Mouse (Mus musculus): ENCODE data around the gene Ano2.

The Ano2 gene

DNA sequence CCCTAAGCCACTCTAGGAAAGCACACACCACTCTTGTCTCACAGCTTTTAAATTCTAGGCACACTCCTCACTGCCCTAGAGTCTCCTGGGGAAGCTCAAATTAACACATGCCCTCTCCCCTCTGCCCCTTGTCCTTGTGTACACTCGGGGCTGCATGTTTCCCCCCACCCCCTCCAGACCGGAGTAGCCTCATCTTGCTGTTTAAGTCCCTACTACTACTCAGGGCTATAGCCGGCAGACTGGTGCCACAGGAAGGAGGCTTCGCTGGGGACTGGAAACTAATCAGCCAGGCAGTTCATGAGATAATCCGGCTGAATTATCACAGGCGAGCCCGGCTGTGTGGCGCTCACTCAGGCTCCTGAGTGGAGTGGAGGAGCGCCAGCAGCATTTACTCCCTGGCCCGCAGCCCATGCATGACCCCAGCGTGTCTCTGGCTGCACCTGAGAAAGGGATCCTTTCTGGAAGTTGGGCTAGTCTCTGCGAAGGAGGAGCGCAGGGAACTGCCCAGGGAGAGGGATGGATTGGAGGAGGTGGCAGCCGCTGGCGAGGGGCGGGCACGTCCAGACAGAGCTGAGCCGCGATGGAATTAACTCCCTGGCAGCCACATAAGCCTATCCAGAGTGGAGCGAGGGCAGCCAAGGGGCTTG, at the start of gene Ano2:
Ano2 (plus strand) TSS at position 363 of the 647 bp plus-strand sequence.
- peak; percentile 32 to 46 for DNase-seq

DNA sequence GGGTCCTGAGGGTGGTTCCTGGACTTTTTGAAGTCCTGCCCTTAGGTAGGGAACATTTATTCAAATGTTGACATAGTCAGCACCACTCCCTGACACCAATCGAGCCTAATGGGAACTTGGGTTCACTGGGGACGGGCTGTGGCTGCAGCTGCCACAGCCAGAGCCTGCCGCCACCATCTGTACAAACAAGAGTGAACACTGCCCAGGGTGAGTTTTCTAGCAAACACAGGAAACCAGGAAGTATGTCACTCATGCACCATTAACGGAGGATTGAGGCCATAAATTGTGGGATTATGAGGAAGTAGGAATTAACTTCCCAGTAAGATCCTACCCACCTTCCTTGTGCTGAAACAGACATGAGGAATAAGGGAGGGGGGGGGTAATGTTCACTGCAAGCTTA, 49.7 kb upstream of the Ano2 start:
- DNase-seq, result no peak

DNA sequence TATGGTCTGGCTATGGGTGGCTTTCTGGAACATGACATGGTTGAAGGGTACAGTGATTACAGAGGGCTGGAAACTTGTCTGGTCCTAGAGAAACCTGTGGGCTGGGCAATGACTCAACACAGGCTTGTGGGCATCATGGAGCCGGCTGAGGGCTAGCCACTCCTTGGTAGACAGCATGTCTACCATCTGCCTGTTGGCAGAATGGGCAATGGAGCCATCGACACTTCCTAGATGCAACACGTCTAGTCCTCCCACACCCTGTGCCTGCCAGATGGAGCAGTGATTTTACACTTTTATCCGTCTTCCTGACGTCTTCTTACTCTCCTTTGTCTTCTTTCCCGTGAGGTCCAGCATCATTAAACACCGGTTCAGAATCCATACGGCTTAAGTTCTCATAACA, 49.1 kb upstream of the Ano2 start:
- no peak for DNase-seq

DNA sequence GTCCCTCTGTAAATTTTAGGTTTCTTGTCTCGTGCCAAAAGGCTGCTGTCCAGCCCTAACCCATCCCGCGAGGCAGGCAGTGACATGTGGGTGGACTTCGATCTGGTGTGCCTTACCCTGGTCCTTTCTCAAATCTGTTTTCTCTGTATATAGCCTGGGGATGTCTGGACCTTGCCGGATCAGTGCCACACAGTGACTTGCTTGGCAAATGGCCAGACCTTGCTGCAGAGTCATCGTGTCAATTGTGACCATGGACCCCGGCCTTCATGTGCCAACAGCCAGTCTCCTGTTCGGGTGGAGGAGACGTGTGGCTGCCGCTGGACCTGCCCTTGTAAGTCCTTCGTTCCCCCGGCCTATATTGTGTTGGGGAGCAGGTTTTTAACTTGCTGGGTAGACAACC, 41.3 kb upstream of the Ano2 start:
- DNase-seq, result peak in 1 of 2 experiments; percentile 3

DNA sequence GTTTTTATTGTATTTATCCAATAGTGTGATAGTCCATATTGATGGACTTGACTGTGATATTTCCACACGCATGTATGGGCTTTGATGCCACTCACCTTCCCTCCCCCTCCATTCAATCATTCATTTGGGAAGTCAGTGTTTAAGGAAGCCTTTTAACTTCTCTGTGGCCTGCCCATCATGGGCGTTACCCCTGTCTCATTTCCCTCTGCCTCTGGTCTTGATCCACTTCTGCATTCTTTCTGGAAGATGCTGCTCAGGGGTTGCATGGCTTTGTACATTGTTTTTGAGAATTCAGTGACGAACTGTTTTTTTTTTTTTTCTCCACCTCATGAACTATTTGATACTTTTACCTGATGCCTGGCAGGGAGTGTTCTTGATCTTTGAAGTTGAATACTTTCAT, 38.9 kb upstream of the Ano2 start:
- no peak for DNase-seq

DNA sequence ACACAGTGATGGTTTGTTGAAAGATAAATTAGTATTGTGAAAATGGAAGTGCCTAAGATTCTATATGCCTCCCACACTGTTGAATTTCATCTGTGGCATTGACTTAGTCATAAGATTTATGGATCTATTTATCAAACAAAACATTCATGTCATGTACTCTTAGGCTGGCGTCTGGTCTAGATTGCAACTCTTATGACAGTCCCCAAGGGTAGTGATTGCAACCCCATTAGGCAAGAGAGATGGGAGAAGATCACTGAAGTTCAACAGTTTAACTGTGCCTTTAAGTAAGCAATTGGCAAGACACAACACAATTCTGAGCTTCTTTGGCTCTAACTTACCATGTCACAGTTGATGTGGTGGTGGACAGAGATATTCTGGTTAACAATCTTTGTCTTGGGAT, 36.8 kb upstream of the Ano2 start:
- no peak for DNase-seq

DNA sequence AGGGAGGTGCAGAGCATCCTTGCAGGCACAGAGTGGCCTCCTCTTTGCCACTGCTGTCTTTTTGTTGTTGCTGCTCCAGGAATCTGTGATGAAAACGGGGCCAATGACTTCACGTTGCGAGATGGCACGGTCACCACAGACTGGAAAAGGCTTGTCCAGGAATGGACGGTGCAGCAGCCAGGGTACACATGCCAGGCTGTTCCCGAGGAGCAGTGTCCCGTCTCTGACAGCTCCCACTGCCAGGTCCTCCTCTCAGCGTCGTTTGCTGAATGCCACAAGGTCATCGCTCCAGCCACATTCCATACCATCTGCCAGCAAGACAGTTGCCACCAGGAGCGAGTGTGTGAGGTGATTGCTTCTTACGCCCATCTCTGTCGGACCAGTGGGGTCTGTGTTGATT, 33.3 kb upstream of the Ano2 start:
- no peak for DNase-seq

DNA sequence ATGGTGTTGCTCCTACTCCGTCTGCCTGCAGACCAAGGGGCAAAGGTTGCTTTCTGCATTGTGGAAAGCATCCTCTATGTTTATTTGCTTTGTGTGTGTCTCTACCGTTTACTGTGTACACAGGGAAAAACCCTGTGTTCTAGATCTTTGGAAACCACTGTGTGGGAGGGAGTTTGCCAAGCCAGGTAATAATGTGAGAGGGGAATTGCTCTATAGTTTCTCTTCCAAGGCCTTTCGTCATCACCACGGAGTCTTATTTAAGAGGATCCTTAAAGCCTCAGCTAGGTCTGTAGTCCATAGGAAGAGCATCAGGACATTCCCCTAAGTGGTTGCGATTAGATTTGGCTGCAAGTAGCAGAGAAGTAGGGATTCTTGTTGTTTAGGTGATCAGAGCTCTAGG, 32.3 kb upstream of the Ano2 start:
- no peak for DNase-seq

DNA sequence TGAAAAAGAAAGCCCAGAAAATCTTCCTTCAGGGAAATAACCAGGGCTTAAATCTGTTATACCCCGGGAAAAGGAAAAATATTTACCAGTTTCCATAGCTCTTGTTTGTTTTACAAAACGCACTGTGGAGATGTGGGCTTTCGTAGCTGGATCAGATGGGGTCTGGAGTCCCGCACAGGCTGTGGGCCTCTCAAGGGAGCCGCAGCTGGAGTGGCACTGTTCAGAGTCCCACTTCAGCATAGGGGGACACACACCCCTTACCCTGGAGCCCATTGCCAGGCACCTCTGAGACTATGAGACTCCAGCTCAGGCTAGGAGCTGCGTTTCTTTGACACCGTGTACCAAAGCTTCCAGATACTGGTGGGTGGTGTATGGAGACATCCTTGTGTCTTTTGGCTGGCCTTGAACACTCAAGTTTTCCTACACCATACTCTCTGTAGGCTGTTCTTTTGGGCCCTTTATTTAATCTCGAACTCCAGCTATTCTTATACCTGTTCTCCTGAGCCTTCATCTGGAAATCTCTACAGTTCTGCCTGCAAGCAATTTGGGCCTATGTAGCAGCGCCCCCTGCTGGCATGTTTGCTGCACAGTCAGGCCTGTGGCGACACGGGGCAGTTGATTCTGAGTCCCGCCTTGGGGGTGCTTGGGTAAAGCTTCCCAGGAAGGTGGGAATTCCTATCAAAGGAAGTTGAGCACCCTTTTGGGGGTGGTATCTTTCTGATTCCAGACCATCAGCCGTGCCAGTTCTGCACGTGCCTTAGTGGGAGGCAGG, 28.9 kb upstream of the Ano2 start:
- peak; percentile 88 for DNase-seq

DNA sequence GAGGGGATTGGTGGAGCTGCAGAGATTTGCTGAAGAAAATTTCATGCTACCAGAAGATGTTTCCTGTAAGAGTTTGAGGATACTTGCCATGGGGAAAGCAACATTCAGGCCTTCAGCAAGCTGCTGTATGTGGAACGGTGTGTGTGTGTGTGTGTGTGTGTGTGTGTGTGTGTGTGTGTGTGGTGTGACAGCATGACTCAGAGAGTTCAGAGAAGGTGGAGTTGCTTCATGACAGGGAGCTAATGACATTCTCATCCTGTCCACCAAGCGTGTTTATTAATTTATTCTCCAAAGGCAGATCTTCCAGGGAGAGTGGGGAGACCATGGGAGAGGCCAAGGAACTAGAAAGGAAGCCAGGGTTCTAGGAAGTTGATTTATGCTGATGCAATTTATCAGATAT, 26.3 kb upstream of the Ano2 start:
- no peak for DNase-seq

DNA sequence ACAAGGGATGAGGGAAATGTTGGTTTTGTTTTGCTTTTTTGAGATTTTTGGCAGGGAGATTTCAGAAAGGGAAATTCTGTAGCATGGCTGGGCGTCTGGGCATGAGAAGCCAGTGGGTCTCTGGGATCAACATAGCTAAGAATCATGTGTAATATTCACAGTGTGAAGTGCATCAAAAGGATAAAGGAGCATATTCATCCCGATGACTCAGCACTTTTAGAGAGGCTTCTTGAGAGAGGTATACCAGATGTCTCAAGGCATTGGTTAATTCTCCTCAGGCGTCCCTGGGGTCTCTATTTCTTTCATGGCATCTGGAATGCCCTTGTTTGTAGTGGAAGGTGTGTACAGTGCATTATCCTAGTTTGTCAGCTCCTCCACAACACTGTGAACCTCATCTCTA, 18.4 kb upstream of the Ano2 start:
- no peak for DNase-seq

DNA sequence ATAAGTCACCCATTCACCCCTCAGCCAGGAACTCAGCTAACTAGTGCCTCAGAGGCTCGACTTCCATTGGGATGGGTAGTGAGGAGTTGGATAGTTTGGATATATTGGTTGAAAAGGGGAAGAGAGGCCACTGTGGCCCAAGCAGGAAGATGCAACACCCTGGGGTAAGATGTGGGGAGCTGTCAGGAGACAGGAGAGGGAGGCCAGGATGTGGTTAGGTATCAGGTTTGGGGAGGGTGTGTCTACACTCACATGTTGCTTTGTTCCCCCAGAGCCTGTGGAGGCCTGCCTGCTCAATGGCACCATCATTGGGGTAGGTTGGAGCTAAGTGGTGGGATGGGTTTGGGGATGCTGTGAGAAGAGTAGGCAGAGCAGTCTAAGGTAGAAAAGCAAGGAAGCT, 11.7 kb upstream of the Ano2 start:
- no peak for DNase-seq

DNA sequence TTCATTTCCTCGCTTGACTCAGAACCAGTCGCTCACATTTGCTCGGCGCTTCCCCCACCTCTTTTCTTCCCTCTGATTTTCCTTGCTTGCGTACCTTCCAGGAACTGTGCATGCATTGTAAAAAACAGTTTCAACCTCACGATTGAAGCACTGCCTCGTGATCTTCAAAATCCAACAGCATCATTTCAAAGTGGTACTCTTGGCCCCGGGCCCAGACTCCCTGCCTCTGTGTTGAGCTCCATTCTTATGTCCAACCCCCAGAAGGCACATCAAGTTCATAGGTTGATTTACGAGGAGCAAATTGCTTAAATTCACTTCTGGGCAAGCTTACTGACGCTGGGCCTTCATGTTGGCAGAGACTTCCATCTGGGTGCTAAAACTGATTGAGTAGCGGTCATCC, 9.6 kb upstream of the Ano2 start:
- DNase-seq, result peak; percentile 31 to 52

DNA sequence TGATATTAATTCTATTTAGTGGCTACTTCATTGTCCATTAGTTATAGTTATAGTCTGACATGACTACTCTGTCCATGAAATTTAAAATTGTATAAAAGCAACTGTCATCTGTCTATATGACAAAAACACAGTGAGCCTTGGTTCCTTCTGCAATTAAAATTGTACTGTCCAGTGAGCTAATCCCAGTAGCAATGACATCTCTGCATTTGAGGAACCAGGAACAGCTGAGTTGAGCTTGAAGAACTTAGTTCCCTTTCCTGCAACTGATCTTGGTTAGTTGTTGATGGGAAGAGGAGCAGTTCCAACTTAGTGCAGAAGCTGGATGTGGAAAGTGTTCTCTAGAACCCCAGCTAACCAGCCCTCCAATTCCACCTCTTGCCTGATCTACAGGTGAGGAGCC, 4.8 kb upstream of the Ano2 start:
- DNase-seq, result no peak

DNA sequence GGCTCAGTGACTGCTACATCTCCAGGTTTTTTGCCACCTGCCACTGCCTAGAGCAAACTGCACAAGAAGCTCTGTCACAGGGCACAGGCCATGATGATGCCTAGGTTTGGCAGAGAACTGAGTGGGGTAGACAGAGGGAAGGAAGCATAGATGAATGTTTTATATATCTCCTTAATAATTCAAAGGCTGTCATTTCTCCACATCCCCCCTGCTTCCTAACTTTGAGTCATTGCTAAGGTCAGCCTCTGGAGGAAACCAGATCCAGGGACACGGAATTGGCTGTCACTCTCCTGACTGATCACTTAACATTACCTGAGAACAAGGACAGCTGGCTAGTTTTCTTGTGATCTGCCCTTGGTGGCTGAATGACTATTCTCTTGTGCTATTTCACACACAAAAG, 2.2 kb upstream of the Ano2 start:
- no peak for DNase-seq

DNA sequence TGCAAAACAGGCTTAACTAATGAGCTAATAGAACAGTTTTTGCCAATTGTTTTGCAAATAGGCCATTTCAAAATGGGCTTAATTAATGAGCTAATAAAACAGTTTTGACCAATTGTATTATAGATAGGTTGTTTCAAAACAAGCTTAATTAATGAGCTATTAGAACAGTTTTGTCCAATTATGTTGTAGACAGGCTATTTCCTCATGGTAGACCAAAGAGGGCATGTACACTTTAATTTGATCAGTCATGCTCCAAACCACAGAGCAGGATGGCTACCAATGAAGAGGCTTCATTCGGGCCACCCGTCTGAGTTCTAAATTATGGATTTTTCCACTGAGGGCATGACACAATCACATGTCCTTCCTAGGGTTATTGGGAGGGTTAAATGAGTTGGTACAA, 10.9 kb downstream of the Ano2 start:
- DNase-seq, result no peak

DNA sequence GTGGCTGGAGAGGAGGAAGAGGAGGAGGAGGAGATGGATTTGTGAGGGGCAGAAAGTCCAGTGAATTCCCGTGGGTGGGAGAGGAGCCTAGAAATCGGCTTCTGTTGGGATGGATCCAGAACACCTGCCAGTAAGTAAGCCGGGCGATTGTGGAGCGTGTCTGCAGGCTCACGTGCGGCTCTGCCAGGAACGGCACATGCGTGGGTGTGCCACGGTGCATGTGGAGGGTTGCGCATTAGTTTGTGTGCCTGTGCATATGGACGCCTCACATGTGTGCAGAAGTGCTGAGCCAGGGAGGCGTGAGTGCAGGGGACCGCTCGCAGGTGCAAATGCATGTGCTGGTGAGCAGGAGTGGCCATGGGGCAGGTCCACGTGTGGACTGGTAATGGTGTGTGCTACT, 21.0 kb downstream of the Ano2 start:
- DNase-seq, result no peak

DNA sequence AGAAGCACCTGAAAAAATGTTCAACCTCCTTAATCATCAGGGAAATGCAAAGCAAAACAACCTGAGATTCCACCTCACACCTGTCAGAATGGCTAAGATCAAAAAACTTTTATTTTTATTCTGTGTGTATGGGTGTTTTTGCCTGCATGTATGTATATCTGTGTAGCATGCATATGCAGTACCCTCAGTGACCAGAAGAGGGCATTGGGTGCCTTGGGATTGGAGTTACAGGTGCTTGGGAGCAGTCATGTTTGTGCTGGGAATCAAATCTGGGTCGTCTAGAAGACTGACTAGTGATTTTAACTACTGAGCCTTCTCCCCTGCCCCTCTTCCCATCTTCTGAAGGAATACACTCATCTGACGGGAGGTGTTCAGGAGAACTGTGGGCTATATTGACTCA, 36.2 kb downstream of the Ano2 start:
- DNase-seq, result no peak

DNA sequence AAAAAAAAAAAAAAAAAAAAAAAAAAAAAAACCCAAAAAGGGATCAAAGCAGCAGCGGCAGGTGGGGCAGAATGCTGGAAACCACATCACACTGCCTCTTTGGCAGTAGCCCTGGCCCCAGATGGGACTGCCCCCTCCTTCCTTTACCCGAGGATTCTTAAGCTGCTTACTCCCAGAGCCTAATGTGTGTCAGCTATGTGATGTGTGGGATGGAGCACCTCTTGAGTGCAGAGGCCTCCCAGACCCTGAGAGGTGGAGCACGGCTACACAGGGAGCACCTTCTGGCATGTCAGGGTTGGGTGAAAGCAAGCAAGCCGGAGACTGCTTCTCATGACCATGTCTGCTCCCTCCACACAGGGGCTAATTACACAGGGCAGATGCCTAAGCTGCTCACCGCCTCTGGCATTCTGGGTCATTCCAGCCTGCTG, 37.3 kb downstream of the Ano2 start:
- no peak for DNase-seq

DNA sequence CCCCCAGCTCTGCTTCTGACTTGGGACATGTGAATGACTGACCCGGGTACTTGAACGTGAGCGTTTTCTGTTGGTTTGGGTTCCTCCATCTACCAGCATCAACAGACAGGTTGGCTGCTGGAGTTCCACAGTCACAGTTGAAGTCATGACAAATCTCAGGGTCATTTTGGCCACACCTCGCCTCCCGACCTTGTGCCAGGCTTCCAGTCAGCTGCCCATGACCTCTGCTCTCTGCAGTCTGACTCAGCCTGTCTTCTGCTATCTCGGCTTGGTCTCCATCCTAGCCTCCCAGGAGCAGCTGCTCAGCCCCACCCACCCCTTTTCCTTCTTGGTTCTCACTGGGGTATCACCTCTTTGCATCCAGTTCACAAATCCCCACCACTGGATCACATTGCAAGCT, 39.3 kb downstream of the Ano2 start:
- DNase-seq, result no peak

DNA sequence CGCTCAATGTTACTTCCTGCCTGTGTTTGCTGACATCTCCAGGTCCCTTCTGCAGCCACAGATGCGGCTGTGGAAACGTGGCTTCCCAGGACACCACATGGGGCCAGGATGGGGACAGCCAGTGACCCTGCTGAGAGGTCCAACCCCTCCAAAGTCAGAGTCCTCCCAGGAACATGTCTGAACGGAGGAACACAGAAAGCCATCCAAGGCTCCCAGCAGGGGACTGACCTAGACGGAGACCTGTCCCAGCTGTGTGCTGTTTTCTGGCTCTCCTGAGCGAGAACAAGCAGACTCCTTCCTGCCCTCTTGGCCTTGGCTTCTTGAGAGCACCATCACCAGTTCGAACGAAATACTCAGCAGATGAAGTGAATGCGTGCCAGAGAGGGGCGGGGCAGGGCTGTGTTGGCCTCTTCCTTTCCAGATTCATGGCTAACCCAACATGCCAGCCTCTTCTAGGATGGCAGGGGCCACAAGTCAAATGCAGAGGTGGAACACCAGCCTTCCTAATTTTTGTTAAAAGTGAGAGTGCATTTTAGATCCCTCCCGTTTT, 39.8 kb downstream of the Ano2 start:
- no peak for DNase-seq

DNA sequence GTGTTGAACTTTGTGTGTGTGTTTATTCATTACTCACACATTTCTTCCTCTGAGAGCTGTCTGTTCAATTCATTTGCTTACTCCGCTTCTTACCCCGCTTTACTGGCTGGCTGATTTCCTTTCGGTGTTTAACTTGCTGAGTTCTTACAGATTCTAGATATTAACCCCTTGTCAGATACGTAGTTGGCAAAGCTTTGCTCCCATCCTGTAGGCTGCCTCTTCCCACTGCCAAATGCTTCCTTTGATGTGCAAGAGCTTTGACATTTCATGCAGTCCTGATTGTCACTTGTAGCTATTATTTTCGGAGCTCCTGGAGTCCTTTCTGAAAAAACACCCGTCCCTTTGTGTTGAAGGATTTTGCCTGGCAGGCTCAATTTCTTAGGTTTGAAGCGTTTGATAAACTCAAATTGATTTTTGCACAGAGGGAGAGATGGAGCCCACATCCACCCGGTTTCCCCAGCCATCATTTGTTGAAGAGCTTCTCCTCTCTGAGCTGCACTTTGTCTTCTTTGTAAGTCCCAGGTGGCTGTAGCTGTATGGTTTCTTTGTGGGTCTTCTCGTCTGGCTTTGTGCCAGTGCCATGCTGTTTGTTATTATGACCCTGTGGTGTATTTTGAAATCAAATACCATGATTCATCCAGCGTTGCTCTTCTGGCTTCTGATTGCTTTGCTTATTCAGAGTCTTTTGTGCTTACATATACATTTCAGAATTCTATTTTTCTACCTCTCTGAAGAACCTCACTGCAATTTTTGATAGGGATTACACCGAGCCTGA, 47.5 kb downstream of the Ano2 start:
- DNase-seq, result no peak

DNA sequence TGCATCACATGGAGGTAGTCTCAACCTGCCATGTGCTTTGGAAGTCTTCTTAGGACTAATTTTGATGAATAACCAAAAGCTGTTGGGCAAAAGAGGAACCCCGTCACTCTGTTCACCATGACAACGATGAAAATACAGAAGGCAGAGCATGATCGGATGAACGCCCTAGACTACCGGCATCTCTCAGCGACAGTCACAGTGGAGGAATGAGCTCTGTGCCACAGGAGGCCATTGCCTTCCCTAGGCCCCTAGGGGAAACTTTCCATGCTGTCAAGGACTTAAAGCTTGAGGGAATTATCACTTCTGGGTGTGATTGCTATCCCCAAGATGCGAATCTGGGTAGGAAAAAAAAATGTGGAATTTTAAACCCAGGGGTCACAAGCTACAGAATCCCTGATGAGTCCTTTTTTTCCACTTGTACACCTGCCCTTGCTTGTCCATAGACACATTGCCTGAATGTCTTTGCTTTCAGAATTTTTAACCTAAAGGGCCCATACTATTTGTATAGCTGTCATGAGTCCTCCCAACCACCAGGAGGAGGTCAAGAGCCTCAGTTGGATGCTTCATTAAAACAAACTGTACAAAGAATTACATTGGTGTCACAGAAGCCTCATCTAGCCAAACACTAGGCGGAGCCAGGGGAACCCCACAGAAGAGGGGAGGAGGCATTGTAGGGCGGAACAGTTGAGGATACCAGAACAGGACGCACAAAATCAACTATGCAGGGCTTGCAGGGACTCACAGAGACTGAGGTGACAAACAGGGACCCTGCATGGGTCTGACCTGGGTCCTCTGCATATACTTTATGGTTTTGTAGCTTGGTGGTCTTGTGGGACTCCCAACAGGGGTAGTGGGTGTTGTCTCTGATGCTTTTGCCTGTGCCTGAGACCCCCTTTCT, 53.2 kb downstream of the Ano2 start:
- peak in 1 of 2 experiments; percentile 6 for DNase-seq
